Mouse (Mus musculus) neural tube, embryonic 14.5 days (tissue): ENCODE results near the gene Fndc3a. TPM values are rescaled to one million over a fixed set of nuclear protein-coding genes. Genes with fewer than 3 reads are reported as not detected.

Experiments
- ATAC-seq: fragments of 200-750 bp; cut with Nextera tagmentation; 2 replicates; pipeline ENCODE4 v1.8.0; 2017; ENCODE audit warnings: low read depth, mild to moderate bottlenecking, moderate TSS enrichment, moderate library complexity
- H3K27ac ChIP-seq: fragments of 300-500 bp; sonication (generic); 2 replicates; pipeline ENCODE4 v1.5.1; 2014; ENCODE audit warnings: low read depth, mild to moderate bottlenecking, control low read depth, low read length, moderate library complexity, mixed read lengths
- H3K27me3 ChIP-seq: fragments of 300-500 bp; sonication (generic); 2 replicates; pipeline ENCODE4 v1.6.1; 2014; ENCODE audit warnings: low read length; ENCODE audit not compliant: control insufficient read depth, insufficient read depth
- H3K36me3 ChIP-seq: fragments of 300-500 bp; sonication (generic); 2 replicates; pipeline ENCODE4 v1.6.1; 2014; ENCODE audit warnings: low read length, mixed read lengths; ENCODE audit not compliant: control insufficient read depth, insufficient read depth
- H3K4me1 ChIP-seq: fragments of 300-500 bp; sonication (generic); 2 replicates; pipeline ENCODE4 v1.6.1; 2014; ENCODE audit warnings: low read length; ENCODE audit not compliant: control insufficient read depth, insufficient read depth
- H3K4me2 ChIP-seq: fragments of 300-500 bp; sonication (generic); 2 replicates; pipeline ENCODE4 v1.6.1; 2014; ENCODE audit warnings: mild to moderate bottlenecking, low read depth, low read length, control low read depth
- H3K4me3 ChIP-seq: fragments of 300-500 bp; sonication (generic); 2 replicates; pipeline ENCODE4 v1.5.1; 2014; ENCODE audit warnings: low read depth, low read length, control low read depth, mixed read lengths
- H3K9ac ChIP-seq: fragments of 300-500 bp; sonication (generic); replicated peaks from 2 replicates; pipeline ENCODE4 v1.6.1; 2014; ENCODE audit warnings: low read depth, mild to moderate bottlenecking, control low read depth, low read length, mixed read lengths
- H3K9me3 ChIP-seq: fragments of 300-500 bp; sonication (generic); 2 replicates; pipeline ENCODE4 v1.6.1; 2016; ENCODE audit warnings: low read length; ENCODE audit not compliant: control insufficient read depth
- WGBS: fragments of 180-500 bp; shearing (Covaris S2); extraction: QIAGEN DNeasy Blood & Tissue Kit; methylation state at CpG from one replicate; pipeline ENCODE4 v1.1.7; 2014; 5-methylcytosine and 5-hydroxymethylcytosine counted together
- polyA plus RNA-seq: library from polyadenylated mRNA; unstranded; fragments of >200 nt; fragmentation: Nextera tagmentation; extraction: Ambion mirVana; gene quantifications from 2 replicates; pipeline ENCODE4 v1.2.1, GENCODE M21; 2014

Fndc3a gene
- polyA plus RNA-seq, 1 experiment from 2014 or later, result 63.3 TPM

- no peaks in the 10 kb centered on the region for H3K36me3 ChIP-seq
- H3K4me2 ChIP-seq, result no peak overlapping the region
- no peak overlapping the region for H3K4me3 ChIP-seq
- H3K9me3 ChIP-seq, result no peaks in the 10 kb centered on the region
- H3K9ac ChIP-seq, result no peak overlapping the region
- no peaks in the 10 kb centered on the region for H3K27me3 ChIP-seq
- ATAC-seq, result no peak
- H3K4me1 ChIP-seq, result no peaks in the 10 kb centered on the region
- no peak overlapping the region for H3K27ac ChIP-seq
These were observed 20.3 kb downstream of the Fndc3a start for GRCm38 (mm10) chr14:72689525-72689924.

GRCm38 (mm10) chr14:72684857-72685370, 24.9 kb downstream of the Fndc3a start:
- H3K4me1 ChIP-seq, result no peaks in the 10 kb centered on the region
- no peak overlapping the region for H3K27ac ChIP-seq
- no peaks in the 10 kb centered on the region for H3K27me3 ChIP-seq
- H3K4me2 ChIP-seq, result no peak overlapping the region
- no peak overlapping the region for H3K9ac ChIP-seq
- no peak for ATAC-seq
- WGBS, result 88% methylated on average over 4 of the region's 4 CpGs
- H3K9me3 ChIP-seq, result no peaks in the 10 kb centered on the region
- H3K4me3 ChIP-seq, result no peak overlapping the region
- H3K36me3 ChIP-seq, result no peaks in the 10 kb centered on the region

GRCm38 (mm10) chr14:72677247-72677646, 32.6 kb downstream of the Fndc3a start:
- H3K36me3 ChIP-seq, result no peaks in the 10 kb centered on the region
- H3K27me3 ChIP-seq, result no peaks in the 10 kb centered on the region
- no peaks in the 10 kb centered on the region for H3K9me3 ChIP-seq
- no peak overlapping the region for H3K27ac ChIP-seq
- no peaks in the 10 kb centered on the region for H3K4me1 ChIP-seq
- H3K4me2 ChIP-seq, result no peak overlapping the region
- 76% methylated on average over 3 of the region's 3 CpGs for WGBS
- H3K4me3 ChIP-seq, result no peak overlapping the region
- ATAC-seq, result no peak
- no peak overlapping the region for H3K9ac ChIP-seq

GRCm38 (mm10) chr14:72671911-72672310, 37.9 kb downstream of the Fndc3a start:
- H3K36me3 ChIP-seq, result no peaks in the 10 kb centered on the region
- no peak for ATAC-seq
- no peaks in the 10 kb centered on the region for H3K4me1 ChIP-seq
- no peak overlapping the region for H3K9ac ChIP-seq
- no peaks in the 10 kb centered on the region for H3K9me3 ChIP-seq
- H3K4me2 ChIP-seq, result no peak overlapping the region
- H3K27ac ChIP-seq, result no peak overlapping the region
- H3K27me3 ChIP-seq, result no peaks in the 10 kb centered on the region
- no peak overlapping the region for H3K4me3 ChIP-seq
- WGBS, result 94% methylated on average over 3 of the region's 3 CpGs

- Histone ChIP-seq H3K27me3 (no peaks in the 10 kb centered on the region), H3K9me3 (no peaks in the 10 kb centered on the region), H3K9ac (no peak overlapping the region), H3K4me1 (no peaks in the 10 kb centered on the region), H3K36me3 (no peaks in the 10 kb centered on the region), H3K27ac (no peak overlapping the region), H3K4me3 (no peak overlapping the region), H3K4me2 (no peak overlapping the region)
- 99% methylated on average over 2 of the region's 2 CpGs for WGBS
- ATAC-seq, result no peak
These were observed 38.8 kb downstream of the Fndc3a start for GRCm38 (mm10) chr14:72670987-72671386.

GRCm38 (mm10) chr14:72649268-72649667, 60.5 kb downstream of the Fndc3a start:
- Histone ChIP-seq H3K9ac (no peak overlapping the region), H3K9me3 (no peaks in the 10 kb centered on the region), H3K4me1 (no peaks in the 10 kb centered on the region), H3K27me3 (no peaks in the 10 kb centered on the region), H3K36me3 (no peaks in the 10 kb centered on the region), H3K4me2 (no peak overlapping the region), H3K27ac (no peak overlapping the region), H3K4me3 (no peak overlapping the region)
- no peak for ATAC-seq

- no peak for ATAC-seq
- H3K9ac ChIP-seq, result no peak overlapping the region
- H3K4me1 ChIP-seq, result no peaks in the 10 kb centered on the region
- no peaks in the 10 kb centered on the region for H3K9me3 ChIP-seq
- no peak overlapping the region for H3K4me2 ChIP-seq
- no peaks in the 10 kb centered on the region for H3K36me3 ChIP-seq
- no peaks in the 10 kb centered on the region for H3K27me3 ChIP-seq
- no peak overlapping the region for H3K4me3 ChIP-seq
- no peak overlapping the region for H3K27ac ChIP-seq
These were observed 64.3 kb downstream of the Fndc3a start for GRCm38 (mm10) chr14:72645512-72645911.

GRCm38 (mm10) chr14:72644620-72645019, 65.2 kb downstream of the Fndc3a start:
- 100% methylated on average over 1 of the region's 1 CpGs for WGBS
- Histone ChIP-seq H3K9me3 (no peaks in the 10 kb centered on the region), H3K36me3 (no peaks in the 10 kb centered on the region), H3K27ac (no peak overlapping the region), H3K9ac (no peak overlapping the region), H3K27me3 (no peaks in the 10 kb centered on the region), H3K4me1 (no peaks in the 10 kb centered on the region), H3K4me3 (no peak overlapping the region), H3K4me2 (no peak overlapping the region)
- ATAC-seq, result no peak

GRCm38 (mm10) chr14:72638507-72638906, 71.3 kb downstream of the Fndc3a start:
- H3K27me3 ChIP-seq, result no peaks in the 10 kb centered on the region
- no peaks in the 10 kb centered on the region for H3K4me1 ChIP-seq
- H3K36me3 ChIP-seq, result no peaks in the 10 kb centered on the region
- H3K27ac ChIP-seq, result no peak overlapping the region
- H3K4me2 ChIP-seq, result no peak overlapping the region
- WGBS, result 93% methylated on average over 6 of the region's 6 CpGs
- no peak overlapping the region for H3K4me3 ChIP-seq
- ATAC-seq, result no peak
- no peak overlapping the region for H3K9ac ChIP-seq
- H3K9me3 ChIP-seq, result no peaks in the 10 kb centered on the region

- no peaks in the 10 kb centered on the region for H3K36me3 ChIP-seq
- H3K27ac ChIP-seq, result no peak overlapping the region
- H3K4me1 ChIP-seq, result no peaks in the 10 kb centered on the region
- H3K4me2 ChIP-seq, result no peak overlapping the region
- WGBS, result 79% methylated on average over 2 of the region's 2 CpGs
- no peaks in the 10 kb centered on the region for H3K27me3 ChIP-seq
- no peak for ATAC-seq
- no peaks in the 10 kb centered on the region for H3K9me3 ChIP-seq
- H3K9ac ChIP-seq, result no peak overlapping the region
- no peak overlapping the region for H3K4me3 ChIP-seq
These were observed 76.2 kb downstream of the Fndc3a start for GRCm38 (mm10) chr14:72633571-72633970.
